Mouse (Mus musculus): ENCODE results near the gene Bdh1. TPM values are rescaled to one million over a fixed set of nuclear protein-coding genes. Genes with fewer than 3 reads are reported as not detected.

Gene Bdh1
- polyA plus RNA-seq, 1 experiment from 2014 or later, result 18.7 TPM

- Histone ChIP-seq H3K4me2 (no peak overlapping the region), H3K27me3 (no peaks in the 10 kb centered on the region), H3K9ac (replicated peaks) (no peak overlapping the region), H3K36me3 (no peaks in the 10 kb centered on the region), H3K4me1 (replicated peaks) (no peaks in the 10 kb centered on the region; the same call in 1 of the 2 replicates), H3K4me3 (replicated peaks) (no peak overlapping the region), H3K9me3 (no peaks in the 10 kb centered on the region), H3K27ac (no peak overlapping the region)
- WGBS, result 81% methylated on average over 14 of the region's 14 CpGs
- ATAC-seq (ENCODE audit: insufficient number of reproducible peaks, insufficient read depth, low FRiP score, low TSS enrichment, low read depth), result no peak
Measured at GRCm38 (mm10) chr16:31412321-31412720, 9.8 kb upstream of the Bdh1 start.

- Histone ChIP-seq H3K4me3 (replicated peaks) (no peak overlapping the region), H3K27me3 (no peaks in the 10 kb centered on the region), H3K27ac (no peak overlapping the region), H3K9me3 (no peaks in the 10 kb centered on the region), H3K9ac (replicated peaks) (no peak overlapping the region), H3K4me2 (no peak overlapping the region), H3K4me1 (replicated peaks) (no peaks in the 10 kb centered on the region; the same call in 1 of the 2 replicates), H3K36me3 (no peaks in the 10 kb centered on the region)
- ATAC-seq (ENCODE audit: insufficient number of reproducible peaks, insufficient read depth, low FRiP score, low TSS enrichment, low read depth), result no peak
- WGBS, result 64% methylated on average over 3 of the region's 3 CpGs
Measured at GRCm38 (mm10) chr16:31413777-31414176, 8.3 kb upstream of the Bdh1 start.

GRCm38 (mm10) chr16:31415885-31416450 lies 6.1 kb upstream of the Bdh1 start:
- Histone ChIP-seq H3K4me1 (replicated peaks) (no peaks in the 10 kb centered on the region; the same call in 1 of the 2 replicates), H3K4me2 (no peak overlapping the region), H3K4me3 (replicated peaks) (no peak overlapping the region), H3K27ac (no peak overlapping the region), H3K9me3 (no peaks in the 10 kb centered on the region), H3K27me3 (no peaks in the 10 kb centered on the region), H3K36me3 (no peaks in the 10 kb centered on the region), H3K9ac (replicated peaks) (no peak overlapping the region)
- ATAC-seq (ENCODE audit: insufficient number of reproducible peaks, insufficient read depth, low FRiP score, low TSS enrichment, low read depth), result no peak
- WGBS, result 49% methylated on average over 9 of the region's 9 CpGs

- Histone ChIP-seq H3K9ac (replicated peaks) (no peak overlapping the region), H3K36me3 (no peaks in the 10 kb centered on the region), H3K27ac (no peak overlapping the region), H3K9me3 (no peaks in the 10 kb centered on the region), H3K4me1 (replicated peaks) (no peaks in the 10 kb centered on the region; the same call in 1 of the 2 replicates), H3K4me3 (replicated peaks) (no peak overlapping the region), H3K27me3 (no peaks in the 10 kb centered on the region), H3K4me2 (no peak overlapping the region)
- ATAC-seq (ENCODE audit: insufficient number of reproducible peaks, insufficient read depth, low FRiP score, low TSS enrichment, low read depth), result no peak
- 78% methylated on average over 3 of the region's 3 CpGs for WGBS
Measured at GRCm38 (mm10) chr16:31418704-31419103, 3.4 kb upstream of the Bdh1 start.

GRCm38 (mm10) chr16:31419457-31419856 lies 2.6 kb upstream of the Bdh1 start:
- Histone ChIP-seq H3K4me3 (replicated peaks) (no peak overlapping the region), H3K4me1 (replicated peaks) (no peaks in the 10 kb centered on the region; the same call in 1 of the 2 replicates), H3K9ac (replicated peaks) (no peak overlapping the region), H3K36me3 (no peaks in the 10 kb centered on the region), H3K4me2 (no peak overlapping the region), H3K9me3 (no peaks in the 10 kb centered on the region), H3K27ac (no peak overlapping the region), H3K27me3 (no peaks in the 10 kb centered on the region)
- no peak for ATAC-seq (ENCODE audit: insufficient number of reproducible peaks, insufficient read depth, low FRiP score, low TSS enrichment, low read depth)
- WGBS, result 67% methylated on average over 5 of the region's 5 CpGs

GRCm38 (mm10) chr16:31422722-31423121 lies 642 bp downstream of the Bdh1 start:
- 47% methylated on average over 1 of the region's 1 CpGs for WGBS
- no peaks in the 10 kb centered on the region for H3K36me3 ChIP-seq
- no peaks in the 10 kb centered on the region for H3K9me3 ChIP-seq
- no peak overlapping the region for H3K9ac ChIP-seq (replicated peaks)
- ATAC-seq (ENCODE audit: insufficient number of reproducible peaks, insufficient read depth, low FRiP score, low TSS enrichment, low read depth), result no peak
- H3K27me3 ChIP-seq, result peaks cover 16% of the 10 kb centered on the region
- no peak overlapping the region for H3K4me3 ChIP-seq (replicated peaks)
- no peak overlapping the region for H3K4me2 ChIP-seq
- H3K27ac ChIP-seq, result no peak overlapping the region
- no peaks in the 10 kb centered on the region for H3K4me1 ChIP-seq (replicated peaks)

GRCm38 (mm10) chr16:31423368-31423767 lies 1.3 kb downstream of the Bdh1 start:
- H3K4me1 ChIP-seq (replicated peaks), result peaks cover 2% of the 10 kb centered on the region; the same call in 1 of the 2 replicates
- 73% methylated on average over 4 of the region's 4 CpGs for WGBS
- H3K9ac ChIP-seq (replicated peaks), result no peak overlapping the region
- H3K36me3 ChIP-seq, result no peaks in the 10 kb centered on the region
- H3K4me2 ChIP-seq, result no peak overlapping the region
- ATAC-seq (ENCODE audit: insufficient number of reproducible peaks, insufficient read depth, low FRiP score, low TSS enrichment, low read depth), result no peak
- H3K27ac ChIP-seq, result no peak overlapping the region
- H3K4me3 ChIP-seq (replicated peaks), result no peak overlapping the region
- H3K27me3 ChIP-seq, result peaks cover 23% of the 10 kb centered on the region
- H3K9me3 ChIP-seq, result no peaks in the 10 kb centered on the region

GRCm38 (mm10) chr16:31424416-31425187 lies 2.5 kb downstream of the Bdh1 start:
- no peak overlapping the region for H3K27ac ChIP-seq
- 86% methylated on average over 4 of the region's 4 CpGs for WGBS
- no peaks in the 10 kb centered on the region for H3K36me3 ChIP-seq
- H3K9me3 ChIP-seq, result no peaks in the 10 kb centered on the region
- peaks cover 30% of the 10 kb centered on the region for H3K27me3 ChIP-seq
- H3K4me2 ChIP-seq, result no peak overlapping the region
- H3K9ac ChIP-seq (replicated peaks), result no peak overlapping the region
- H3K4me1 ChIP-seq (replicated peaks), result peaks cover 7% of the 10 kb centered on the region; the same call in 1 of the 2 replicates
- no peak overlapping the region for H3K4me3 ChIP-seq (replicated peaks)
- ATAC-seq (ENCODE audit: insufficient number of reproducible peaks, insufficient read depth, low FRiP score, low TSS enrichment, low read depth), result no peak

- no peak overlapping the region for H3K27ac ChIP-seq
- 2% methylated on average over 4 of the region's 4 CpGs for WGBS
- no peaks in the 10 kb centered on the region for H3K9me3 ChIP-seq
- H3K4me2 ChIP-seq, result no peak overlapping the region
- H3K4me1 ChIP-seq (replicated peaks), result peaks cover 7% of the 10 kb centered on the region; the same call in 1 of the 2 replicates
- no peaks in the 10 kb centered on the region for H3K36me3 ChIP-seq
- no peak overlapping the region for H3K9ac ChIP-seq (replicated peaks)
- peaks cover 30% of the 10 kb centered on the region for H3K27me3 ChIP-seq
- ATAC-seq (ENCODE audit: insufficient number of reproducible peaks, insufficient read depth, low FRiP score, low TSS enrichment, low read depth), result no peak
- no peak overlapping the region for H3K4me3 ChIP-seq (replicated peaks)
Measured at GRCm38 (mm10) chr16:31425508-31425907, 3.4 kb downstream of the Bdh1 start.

GRCm38 (mm10) chr16:31426496-31427126 lies 4.5 kb downstream of the Bdh1 start:
- Histone ChIP-seq H3K36me3 (no peaks in the 10 kb centered on the region), H3K4me2 (no peak overlapping the region), H3K4me3 (replicated peaks) (no peak overlapping the region), H3K27me3 (peaks cover 30% of the 10 kb centered on the region), H3K27ac (no peak overlapping the region), H3K9ac (replicated peaks) (no peak overlapping the region), H3K9me3 (no peaks in the 10 kb centered on the region), H3K4me1 (replicated peaks) (peaks cover 7% of the 10 kb centered on the region; the same call in 1 of the 2 replicates)
- no peak for ATAC-seq (ENCODE audit: insufficient number of reproducible peaks, insufficient read depth, low FRiP score, low TSS enrichment, low read depth)
- WGBS, result 86% methylated on average over 6 of the region's 6 CpGs

- peak overlapping the region; percentile 65 for H3K4me3 ChIP-seq (replicated peaks)
- H3K27ac ChIP-seq, result no peak overlapping the region; the same call in 1 of the 2 replicates
- H3K9me3 ChIP-seq, result no peaks in the 10 kb centered on the region
- no peaks in the 10 kb centered on the region for H3K36me3 ChIP-seq
- H3K27me3 ChIP-seq, result peaks cover 30% of the 10 kb centered on the region
- H3K4me2 ChIP-seq, result peak overlapping the region; percentile 88
- H3K9ac ChIP-seq (replicated peaks), result peak overlapping the region; percentile 60
- ATAC-seq (ENCODE audit: insufficient number of reproducible peaks, insufficient read depth, low FRiP score, low TSS enrichment, low read depth), result no peak
- peaks cover 7% of the 10 kb centered on the region; the same call in 1 of the 2 replicates for H3K4me1 ChIP-seq (replicated peaks)
- 7% methylated on average over 11 of the region's 11 CpGs for WGBS
Measured at GRCm38 (mm10) chr16:31428335-31428674, 6.2 kb downstream of the Bdh1 start.

Data from limb, embryonic 12.5 days (tissue).